Mouse (Mus musculus): ENCODE measurements at regions not wholly inside any gene's neighbourhood (a gene's known extent, or its start where the extent isn't known, plus 50 kb on each side); places are given as distances from the start of the nearest gene placed in this dataset.
"Not testable (repeated sequence)": the region's sequence is repeated elsewhere in the genome, so short reads cannot be mapped to it uniquely, and the experiment has no call there.

- DNase-seq = no peak
- no peak overlapping the region for H3K4me3 ChIP-seq (replicated peaks; ENCODE audit: extremely low read depth, low read depth, low read length)
- H3K4me1 ChIP-seq (ENCODE audit: control insufficient read depth, insufficient read depth, low read length) = no peaks in the 10 kb centered on the region
- TF ChIP-seq CTCF (IDR thresholded peaks at IDR 0.05; ENCODE audit: insufficient read depth, low read length) (no peak), POLR2A (IDR thresholded peaks at IDR 0.05; ENCODE audit: borderline replicate concordance, extremely low read depth, low read depth, low read length) (no peak)
- WGBS = 57% methylated on average over 1 of the region's 1 CpGs
Measured at GRCm38 (mm10) chrX:35791273-35791672, 97.4 kb upstream of the Dock11 start.

GRCm38 (mm10) chrX:35813206-35813605 lies 75.4 kb upstream of the Dock11 start:
- 0 out of 2 replicates have a peak, but pooled peaks have one; percentile 18 for TF ChIP-seq CTCF (IDR thresholded peaks at IDR 0.05; ENCODE audit: insufficient read depth, low read length)
- TF ChIP-seq POLR2A (IDR thresholded peaks at IDR 0.05; ENCODE audit: borderline replicate concordance, extremely low read depth, low read depth, low read length) = no peak
- H3K4me1 ChIP-seq (ENCODE audit: control insufficient read depth, insufficient read depth, low read length) = no peaks in the 10 kb centered on the region
- no peak overlapping the region for H3K4me3 ChIP-seq (replicated peaks; ENCODE audit: extremely low read depth, low read depth, low read length)
- 44% methylated on average over 2 of the region's 2 CpGs for WGBS
- DNase-seq = peak; percentile 6

- TF ChIP-seq CTCF (IDR thresholded peaks at IDR 0.05; ENCODE audit: insufficient read depth, low read length) = peak; percentile 17; the same call in 1 of the 2 replicates
- H3K4me3 ChIP-seq (replicated peaks; ENCODE audit: extremely low read depth, low read depth, low read length); H3K4me1 ChIP-seq (ENCODE audit: control insufficient read depth, insufficient read depth, low read length): not testable (repeated sequence)
- DNase-seq = peak; percentile 4
- 5% methylated on average over 2 of the region's 2 CpGs for WGBS
Measured at GRCm38 (mm10) chrX:35834411-35834810, 54.2 kb upstream of the Dock11 start.

GRCm38 (mm10) chrX:35838064-35838463 lies 50.6 kb upstream of the Dock11 start:
- TF ChIP-seq CTCF (IDR thresholded peaks at IDR 0.05; ENCODE audit: insufficient read depth, low read length) (no peak), POLR2A (IDR thresholded peaks at IDR 0.05; ENCODE audit: borderline replicate concordance, extremely low read depth, low read depth, low read length) (no peak)
- DNase-seq = no peak
- WGBS = 43% methylated on average over 1 of the region's 1 CpGs
- Histone ChIP-seq H3K4me1 (ENCODE audit: control insufficient read depth, insufficient read depth, low read length) (no peaks in the 10 kb centered on the region), H3K4me3 (replicated peaks; ENCODE audit: extremely low read depth, low read depth, low read length) (no peak overlapping the region)

Measured in lung, adult 2 months (tissue).